Mouse (Mus musculus): ENCODE results near the gene Rps5. TPM values are rescaled to one million over a fixed set of nuclear protein-coding genes. Genes with fewer than 3 reads are reported as not detected.

The Rps5 gene
- polyA plus RNA-seq, 1 experiment from 2014 or later, result 561 TPM

GRCm38 (mm10) chr7:12940599-12940998 lies 18.5 kb downstream of the Rps5 start:
- ATAC-seq, result no peak
- TF ChIP-seq CTCF (IDR thresholded peaks at IDR 0.05; ENCODE audit: low read depth), result no peak
- H3K27ac ChIP-seq (ENCODE audit: low read depth, low read length), result no peak overlapping the region
- H3K27me3 ChIP-seq (replicated peaks; ENCODE audit: control insufficient read depth, insufficient read depth, low read length), result no peaks in the 10 kb centered on the region
- no peaks in the 10 kb centered on the region for H3K9me3 ChIP-seq (ENCODE audit: control insufficient read depth)
- no peaks in the 10 kb centered on the region for H3K4me1 ChIP-seq (replicated peaks; ENCODE audit: control insufficient read depth, insufficient read depth, low read length)
- no peak overlapping the region for H3K9ac ChIP-seq (ENCODE audit: low read depth, low read length)
- H3K36me3 ChIP-seq (ENCODE audit: control insufficient read depth, insufficient read depth), result no peaks in the 10 kb centered on the region
- no peak overlapping the region for H3K4me2 ChIP-seq (replicated peaks; ENCODE audit: low read depth)
- WGBS, result 87% methylated on average over 4 of the region's 4 CpGs
- no peak overlapping the region for H3K4me3 ChIP-seq (ENCODE audit: low read depth, low read length)

DNA sequence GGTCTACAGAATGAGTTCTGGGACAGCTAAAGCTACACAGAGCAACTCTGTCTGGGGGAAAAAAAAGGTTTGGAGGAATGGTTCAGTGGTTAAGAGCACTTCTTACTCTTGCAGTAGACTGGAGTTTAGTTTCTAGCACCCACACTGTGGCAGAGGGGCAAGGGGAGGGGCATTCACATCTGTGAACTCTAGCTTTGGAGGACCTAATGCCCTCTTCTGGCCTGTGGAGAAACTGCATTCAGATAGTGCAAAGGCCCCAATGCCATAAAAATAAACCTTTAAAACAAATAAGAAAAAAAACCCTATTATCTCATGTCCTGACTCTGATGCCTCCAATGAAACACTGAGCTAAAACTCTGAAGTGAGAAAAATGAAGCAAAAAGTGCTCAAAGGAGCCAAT lies 21.4 kb downstream of the Rps5 start:
- no peak overlapping the region for H3K9ac ChIP-seq (ENCODE audit: low read depth, low read length)
- H3K4me3 ChIP-seq (ENCODE audit: low read depth, low read length), result no peak overlapping the region
- ATAC-seq, result no peak
- H3K4me1 ChIP-seq (replicated peaks; ENCODE audit: control insufficient read depth, insufficient read depth, low read length), result no peaks in the 10 kb centered on the region
- no peaks in the 10 kb centered on the region for H3K36me3 ChIP-seq (ENCODE audit: control insufficient read depth, insufficient read depth)
- peak; percentile 59 for TF ChIP-seq CTCF (IDR thresholded peaks at IDR 0.05; ENCODE audit: low read depth)
- H3K27ac ChIP-seq (ENCODE audit: low read depth, low read length), result no peak overlapping the region
- no peaks in the 10 kb centered on the region for H3K9me3 ChIP-seq (ENCODE audit: control insufficient read depth)
- H3K4me2 ChIP-seq (replicated peaks; ENCODE audit: low read depth), result no peak overlapping the region
- no peaks in the 10 kb centered on the region for H3K27me3 ChIP-seq (replicated peaks; ENCODE audit: control insufficient read depth, insufficient read depth, low read length)

DNA sequence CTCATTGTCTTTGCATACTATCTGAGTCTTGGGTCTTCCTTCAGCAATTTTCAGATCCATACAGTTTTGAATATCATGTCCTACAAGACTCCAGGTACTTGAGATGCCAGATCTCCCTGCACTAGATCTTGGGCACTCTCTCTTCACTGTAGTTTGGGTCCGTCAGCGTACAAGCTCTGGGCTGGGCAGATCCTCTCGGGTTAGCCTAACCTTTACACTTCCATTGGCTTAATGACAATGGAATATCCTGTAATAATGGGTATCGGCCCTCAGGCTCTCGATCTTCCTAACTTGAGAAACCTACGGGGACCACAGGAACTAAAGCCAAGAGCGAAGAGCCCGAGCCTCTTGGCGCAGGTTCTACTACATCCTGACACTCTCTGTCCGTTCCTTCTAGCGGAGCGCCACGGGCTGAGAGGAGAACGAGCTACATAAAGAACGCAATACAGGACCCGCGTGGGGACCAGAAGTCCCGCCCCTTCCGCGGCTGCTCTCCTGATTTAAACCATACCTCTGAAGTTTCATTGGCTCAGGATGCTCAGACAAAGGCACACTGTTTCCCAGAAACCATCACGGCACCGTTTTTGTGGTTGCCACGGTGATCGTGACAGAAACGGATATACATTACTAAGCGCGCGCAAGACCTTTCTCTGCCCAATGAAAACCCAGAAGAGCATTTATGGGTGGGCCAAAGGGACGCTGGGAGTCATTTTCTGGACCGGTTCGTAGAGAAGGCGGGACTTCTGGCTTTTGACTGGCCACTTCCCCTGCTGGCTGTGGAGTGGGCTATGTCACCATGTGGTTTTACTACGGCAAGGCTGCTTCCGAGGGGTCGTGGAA lies 27.2 kb downstream of the Rps5 start:
- H3K4me1 ChIP-seq (replicated peaks; ENCODE audit: control insufficient read depth, insufficient read depth, low read length), result no peaks in the 10 kb centered on the region

DNA sequence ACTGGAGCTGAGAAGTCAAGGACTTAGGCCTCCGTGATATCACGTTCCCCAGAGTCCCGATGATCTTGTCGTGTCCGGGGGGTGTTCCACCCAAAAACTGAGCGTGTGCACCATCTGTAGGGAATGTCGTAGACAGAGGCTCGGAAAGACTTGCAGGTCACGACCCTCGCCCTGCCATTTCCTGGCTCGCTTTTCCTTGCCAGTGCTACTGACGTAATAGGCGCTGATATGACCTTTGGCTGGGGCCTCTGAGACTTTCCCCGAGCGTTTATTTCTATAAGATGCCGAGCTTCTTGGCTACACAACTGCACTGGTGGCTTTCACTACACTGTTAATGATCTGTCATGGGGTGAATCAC lies 27.8 kb downstream of the Rps5 start:
- peak overlapping the region; percentile 35 for H3K4me3 ChIP-seq (ENCODE audit: low read depth, low read length)
- H3K27ac ChIP-seq (ENCODE audit: low read depth, low read length), result peak overlapping the region; percentile 80
- H3K9ac ChIP-seq (ENCODE audit: low read depth, low read length), result peak overlapping the region; percentile 41; the same call in 1 of the 2 replicates
- H3K4me1 ChIP-seq (replicated peaks; ENCODE audit: control insufficient read depth, insufficient read depth, low read length), result no peaks in the 10 kb centered on the region
- peak; percentile 74 for ATAC-seq
- H3K4me2 ChIP-seq (replicated peaks; ENCODE audit: low read depth), result peak overlapping the region; percentile 67
- TF ChIP-seq CTCF (IDR thresholded peaks at IDR 0.05; ENCODE audit: low read depth), result no peak
- WGBS, result under 1% methylated on average over 16 of the region's 16 CpGs
- H3K36me3 ChIP-seq (ENCODE audit: control insufficient read depth, insufficient read depth), result no peaks in the 10 kb centered on the region
- H3K27me3 ChIP-seq (replicated peaks; ENCODE audit: control insufficient read depth, insufficient read depth, low read length), result no peaks in the 10 kb centered on the region
- H3K9me3 ChIP-seq (ENCODE audit: control insufficient read depth), result no peaks in the 10 kb centered on the region

More for the DNA sequence above, 27.2 kb downstream of the Rps5 start:
- H3K9ac ChIP-seq (ENCODE audit: low read depth, low read length), result peak overlapping the region; percentile 41
- ATAC-seq, result peak; percentile 97
- 8% methylated on average over 35 of the region's 35 CpGs for WGBS
- peak overlapping the region; percentile 35 for H3K4me3 ChIP-seq (ENCODE audit: low read depth, low read length)
- H3K36me3 ChIP-seq (ENCODE audit: control insufficient read depth, insufficient read depth), result no peaks in the 10 kb centered on the region
- TF ChIP-seq CTCF (IDR thresholded peaks at IDR 0.05; ENCODE audit: low read depth), result peak; percentile 21; the same call in 1 of the 2 replicates
- peak overlapping the region; percentile 67 for H3K4me2 ChIP-seq (replicated peaks; ENCODE audit: low read depth)
- H3K27me3 ChIP-seq (replicated peaks; ENCODE audit: control insufficient read depth, insufficient read depth, low read length), result no peaks in the 10 kb centered on the region
- H3K27ac ChIP-seq (ENCODE audit: low read depth, low read length), result peak overlapping the region; percentile 80
- no peaks in the 10 kb centered on the region for H3K9me3 ChIP-seq (ENCODE audit: control insufficient read depth)

GRCm38 (mm10) chr7:12954896-12955295 lies 32.8 kb downstream of the Rps5 start:
- ATAC-seq, result no peak
- H3K4me3 ChIP-seq (ENCODE audit: low read depth, low read length), result no peak overlapping the region
- H3K36me3 ChIP-seq (ENCODE audit: control insufficient read depth, insufficient read depth), result no peaks in the 10 kb centered on the region
- no peaks in the 10 kb centered on the region for H3K9me3 ChIP-seq (ENCODE audit: control insufficient read depth)
- no peaks in the 10 kb centered on the region; the same call in 1 of the 2 replicates for H3K4me1 ChIP-seq (replicated peaks; ENCODE audit: control insufficient read depth, insufficient read depth, low read length)
- no peak overlapping the region for H3K27ac ChIP-seq (ENCODE audit: low read depth, low read length)
- H3K9ac ChIP-seq (ENCODE audit: low read depth, low read length), result no peak overlapping the region
- H3K27me3 ChIP-seq (replicated peaks; ENCODE audit: control insufficient read depth, insufficient read depth, low read length), result no peaks in the 10 kb centered on the region
- H3K4me2 ChIP-seq (replicated peaks; ENCODE audit: low read depth), result no peak overlapping the region
- peak; percentile 58 for TF ChIP-seq CTCF (IDR thresholded peaks at IDR 0.05; ENCODE audit: low read depth)
- WGBS, result 42% methylated on average over 3 of the region's 3 CpGs

DNA sequence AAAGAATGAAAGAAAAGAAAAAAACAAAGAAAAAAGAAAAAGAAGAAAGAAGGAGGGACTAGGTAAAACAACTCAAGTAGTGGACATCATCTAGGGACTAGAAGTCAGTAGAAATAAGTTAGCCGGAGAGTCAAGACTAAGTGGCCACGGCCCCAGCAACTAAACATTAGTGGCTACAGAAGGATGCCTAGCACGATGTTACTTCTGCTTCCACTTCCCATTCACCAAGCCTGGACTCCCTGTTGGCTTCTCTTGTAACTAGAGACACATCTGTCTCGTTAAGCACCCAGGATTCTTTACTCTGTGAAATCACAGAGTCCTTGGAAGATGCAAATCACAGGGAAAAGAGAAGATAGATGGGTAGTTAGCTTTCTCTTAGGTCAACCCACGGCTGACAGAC lies 35.4 kb downstream of the Rps5 start:
- 73% methylated on average over 5 of the region's 5 CpGs for WGBS
- ATAC-seq, result no peak
- no peaks in the 10 kb centered on the region; the same call in 1 of the 2 replicates for H3K4me1 ChIP-seq (replicated peaks; ENCODE audit: control insufficient read depth, insufficient read depth, low read length)
- no peaks in the 10 kb centered on the region for H3K36me3 ChIP-seq (ENCODE audit: control insufficient read depth, insufficient read depth)
- no peak overlapping the region for H3K27ac ChIP-seq (ENCODE audit: low read depth, low read length)
- H3K4me3 ChIP-seq (ENCODE audit: low read depth, low read length), result no peak overlapping the region
- H3K9me3 ChIP-seq (ENCODE audit: control insufficient read depth), result no peaks in the 10 kb centered on the region
- H3K9ac ChIP-seq (ENCODE audit: low read depth, low read length), result no peak overlapping the region
- no peak for TF ChIP-seq CTCF (IDR thresholded peaks at IDR 0.05; ENCODE audit: low read depth)
- H3K4me2 ChIP-seq (replicated peaks; ENCODE audit: low read depth), result no peak overlapping the region
- H3K27me3 ChIP-seq (replicated peaks; ENCODE audit: control insufficient read depth, insufficient read depth, low read length), result no peaks in the 10 kb centered on the region

Data from intestine, postnatal 0 days (tissue).